Mouse (Mus musculus) forebrain, embryonic 13.5 days (tissue): ENCODE data around the gene 9930104L06Rik. TPM values are rescaled to one million over a fixed set of nuclear protein-coding genes. Genes with fewer than 3 reads are reported as not detected.
A peak's percentile ranks its signal among the peaks of the same experiment; 100 is the strongest.

Experiments
- ATAC-seq: fragments of 200-750 bp; cut with Nextera tagmentation; 2 replicates; pipeline ENCODE4 v1.8.0; 2017
- H3K27ac ChIP-seq: fragments of 300-500 bp; sonication (generic); 2 replicates; pipeline ENCODE4 v1.5.1; 2015; ENCODE audit warnings: inconsistent platforms, mild to moderate bottlenecking, moderate library complexity
- H3K27me3 ChIP-seq: fragments of 300-500 bp; sonication (generic); 2 replicates; pipeline ENCODE4 v1.6.1; 2015; ENCODE audit warnings: mild to moderate bottlenecking, inconsistent platforms
- H3K36me3 ChIP-seq: fragments of 300-500 bp; sonication (generic); 2 replicates; pipeline ENCODE4 v1.6.1; 2015; ENCODE audit warnings: mild to moderate bottlenecking, inconsistent platforms; ENCODE audit not compliant: poor library complexity, severe bottlenecking
- H3K4me1 ChIP-seq: fragments of 300-500 bp; sonication (generic); 2 replicates; pipeline ENCODE4 v1.6.1; 2015; ENCODE audit warnings: inconsistent platforms
- H3K4me2 ChIP-seq: fragments of 300-500 bp; sonication (generic); 2 replicates; pipeline ENCODE4 v1.6.1; 2015; ENCODE audit warnings: inconsistent platforms, mild to moderate bottlenecking, moderate library complexity
- H3K4me3 ChIP-seq: fragments of 300-500 bp; sonication (generic); 2 replicates; pipeline ENCODE4 v1.5.1; 2015; ENCODE audit warnings: mild to moderate bottlenecking, inconsistent platforms
- H3K9ac ChIP-seq: fragments of 300-500 bp; sonication (generic); 2 replicates; pipeline ENCODE4 v1.6.1; 2015; ENCODE audit warnings: mild to moderate bottlenecking, inconsistent platforms
- H3K9me3 ChIP-seq: fragments of 300-500 bp; sonication (generic); replicated peaks from 2 replicates; pipeline ENCODE4 v1.6.1; 2016; ENCODE audit warnings: inconsistent platforms
- WGBS: fragments of 180-500 bp; shearing (Covaris S2); methylation state at CpG from one replicate; pipeline ENCODE4 v1.1.7; 2015; 5-methylcytosine and 5-hydroxymethylcytosine counted together
- polyA plus RNA-seq: library from polyadenylated mRNA; unstranded; fragments of >200 nt; fragmentation: Nextera tagmentation; extraction: Ambion mirVana; gene quantifications from 2 replicates; pipeline ENCODE4 v1.2.1, GENCODE M21; 2015

9930104L06Rik gene
- polyA plus RNA-seq: 13.9 and 16.3 TPM in 2 replicates

- Histone ChIP-seq H3K9ac (peak within 1 kb of the TSS; percentile 81), H3K4me2 (peak within 1 kb of the TSS; percentile 85), H3K4me1 (peaks cover 27% of the 10 kb centered on the region), H3K36me3 (peaks cover 29% of the 10 kb centered on the region), H3K27ac (no peak within 1 kb of the TSS), H3K4me3 (peak within 1 kb of the TSS; percentile 80), H3K27me3 (no peaks in the 10 kb centered on the region), H3K9me3 (no peaks in the 10 kb centered on the region)
- WGBS: under 1% methylated on average over 52 of the region's 52 CpGs
- ATAC-seq: peak; percentile 100
Observed at GRCm38 (mm10) chr4:124936613-124937471, at the start of gene 9930104L06Rik. Gene 9930104L06Rik (plus strand): TSS chr4:124937048.

- H3K4me3 ChIP-seq: no peak overlapping the region
- no peaks in the 10 kb centered on the region for H3K4me1 ChIP-seq
- 74% methylated on average over 7 of the region's 7 CpGs for WGBS
- no peaks in the 10 kb centered on the region for H3K36me3 ChIP-seq
- no peak overlapping the region for H3K4me2 ChIP-seq
- H3K9me3 ChIP-seq: no peaks in the 10 kb centered on the region
- H3K9ac ChIP-seq: no peak overlapping the region
- peaks cover 67% of the 10 kb centered on the region for H3K27me3 ChIP-seq
- H3K27ac ChIP-seq: no peak overlapping the region
- no peak for ATAC-seq
Observed at GRCm38 (mm10) chr4:124888702-124889101, 48.1 kb upstream of the 9930104L06Rik start.

- peaks cover 68% of the 10 kb centered on the region for H3K27me3 ChIP-seq
- ATAC-seq: no peak
- H3K4me3 ChIP-seq: no peak overlapping the region
- H3K27ac ChIP-seq: no peak overlapping the region
- H3K4me1 ChIP-seq: peaks cover 6% of the 10 kb centered on the region
- H3K4me2 ChIP-seq: no peak overlapping the region
- H3K9me3 ChIP-seq: no peaks in the 10 kb centered on the region
- H3K36me3 ChIP-seq: no peaks in the 10 kb centered on the region
- WGBS: 83% methylated on average over 2 of the region's 2 CpGs
- no peak overlapping the region for H3K9ac ChIP-seq
Observed at GRCm38 (mm10) chr4:124889935-124890334, 46.9 kb upstream of the 9930104L06Rik start.

GRCm38 (mm10) chr4:124890831-124891230, 46.0 kb upstream of the 9930104L06Rik start:
- Histone ChIP-seq H3K4me2 (no peak overlapping the region), H3K4me1 (peaks cover 10% of the 10 kb centered on the region), H3K9ac (no peak overlapping the region), H3K4me3 (no peak overlapping the region), H3K9me3 (no peaks in the 10 kb centered on the region), H3K27me3 (peaks cover 69% of the 10 kb centered on the region), H3K27ac (no peak overlapping the region), H3K36me3 (no peaks in the 10 kb centered on the region)
- 81% methylated on average over 5 of the region's 5 CpGs for WGBS
- ATAC-seq: no peak

GRCm38 (mm10) chr4:124893769-124894168, 43.1 kb upstream of the 9930104L06Rik start:
- Histone ChIP-seq H3K36me3 (no peaks in the 10 kb centered on the region), H3K4me1 (peaks cover 18% of the 10 kb centered on the region), H3K27ac (no peak overlapping the region), H3K4me2 (no peak overlapping the region; the same call in 1 of the 2 replicates), H3K4me3 (peak overlapping the region; percentile 50; the same call in 1 of the 2 replicates), H3K9me3 (no peaks in the 10 kb centered on the region), H3K27me3 (peaks cover 72% of the 10 kb centered on the region), H3K9ac (no peak overlapping the region)
- ATAC-seq: no peak
- WGBS: 15% methylated on average over 6 of the region's 6 CpGs

- Histone ChIP-seq H3K4me1 (peaks cover 28% of the 10 kb centered on the region), H3K27ac (no peak overlapping the region), H3K36me3 (no peaks in the 10 kb centered on the region), H3K4me2 (peak overlapping the region; percentile 81), H3K27me3 (peaks cover 64% of the 10 kb centered on the region), H3K9me3 (no peaks in the 10 kb centered on the region), H3K4me3 (peak overlapping the region; percentile 50), H3K9ac (peak overlapping the region; percentile 60)
- WGBS: 1% methylated on average over 77 of the region's 83 CpGs
- peak; percentile 48 for ATAC-seq
Observed at GRCm38 (mm10) chr4:124894508-124895428, 42.1 kb upstream of the 9930104L06Rik start.

GRCm38 (mm10) chr4:124898428-124898827, 38.4 kb upstream of the 9930104L06Rik start:
- no peak overlapping the region for H3K9ac ChIP-seq
- H3K27me3 ChIP-seq: peaks cover 37% of the 10 kb centered on the region
- WGBS: 6% methylated on average over 10 of the region's 10 CpGs

GRCm38 (mm10) chr4:124899906-124900305, 36.9 kb upstream of the 9930104L06Rik start:
- Histone ChIP-seq H3K4me3 (no peak overlapping the region), H3K4me2 (no peak overlapping the region), H3K36me3 (no peaks in the 10 kb centered on the region), H3K27me3 (peaks cover 22% of the 10 kb centered on the region), H3K9ac (no peak overlapping the region), H3K27ac (no peak overlapping the region), H3K9me3 (no peaks in the 10 kb centered on the region), H3K4me1 (peaks cover 25% of the 10 kb centered on the region)
- ATAC-seq: no peak
- WGBS: 63% methylated on average over 5 of the region's 5 CpGs

More at GRCm38 (mm10) chr4:124898428-124898827, 38.4 kb upstream of the 9930104L06Rik start:
- no peak overlapping the region for H3K27ac ChIP-seq
- H3K4me3 ChIP-seq: no peak overlapping the region
- H3K4me2 ChIP-seq: no peak overlapping the region
- no peaks in the 10 kb centered on the region for H3K9me3 ChIP-seq
- ATAC-seq: no peak
- peaks cover 31% of the 10 kb centered on the region for H3K4me1 ChIP-seq
- no peaks in the 10 kb centered on the region for H3K36me3 ChIP-seq

GRCm38 (mm10) chr4:124905417-124905816, 31.4 kb upstream of the 9930104L06Rik start:
- no peak for ATAC-seq
- no peak overlapping the region for H3K9ac ChIP-seq
- no peak overlapping the region for H3K4me3 ChIP-seq
- no peak overlapping the region for H3K27ac ChIP-seq
- no peaks in the 10 kb centered on the region for H3K9me3 ChIP-seq
- 73% methylated on average over 4 of the region's 4 CpGs for WGBS
- no peak overlapping the region for H3K4me2 ChIP-seq
- peaks cover 16% of the 10 kb centered on the region for H3K4me1 ChIP-seq
- H3K27me3 ChIP-seq: peaks cover 3% of the 10 kb centered on the region; the same call in 1 of the 2 replicates
- H3K36me3 ChIP-seq: no peaks in the 10 kb centered on the region

GRCm38 (mm10) chr4:124905971-124906822, 30.7 kb upstream of the 9930104L06Rik start:
- Histone ChIP-seq H3K9ac (peak overlapping the region; percentile 47), H3K4me1 (peaks cover 16% of the 10 kb centered on the region), H3K9me3 (no peaks in the 10 kb centered on the region), H3K27ac (peak overlapping the region; percentile 72), H3K4me2 (peak overlapping the region; percentile 54), H3K27me3 (peaks cover 3% of the 10 kb centered on the region; the same call in 1 of the 2 replicates), H3K36me3 (no peaks in the 10 kb centered on the region), H3K4me3 (peak overlapping the region; percentile 26)
- 5% methylated on average over 21 of the region's 21 CpGs for WGBS
- peak; percentile 77 for ATAC-seq

- H3K27me3 ChIP-seq: no peaks in the 10 kb centered on the region
- ATAC-seq: no peak
- WGBS: 93% methylated on average over 5 of the region's 5 CpGs
Observed at GRCm38 (mm10) chr4:124928102-124928501, 8.7 kb upstream of the 9930104L06Rik start.

More at GRCm38 (mm10) chr4:124928102-124928501, 8.7 kb upstream of the 9930104L06Rik start:
- no peak overlapping the region for H3K4me2 ChIP-seq
- H3K36me3 ChIP-seq: peaks cover 80% of the 10 kb centered on the region
- no peak overlapping the region for H3K27ac ChIP-seq
- no peak overlapping the region for H3K9ac ChIP-seq
- H3K4me3 ChIP-seq: no peak overlapping the region
- no peaks in the 10 kb centered on the region for H3K9me3 ChIP-seq
- no peaks in the 10 kb centered on the region for H3K4me1 ChIP-seq
